In genomic region chr1:63897556-63897955, GRCm38 (mm10) we compare ENCODE assay signal across 14 mouse cellular contexts.
"Had no signal": no experiment of that assay in that cellular context is flagged by ENCODE, and none has a peak within 500 bp of the region (broad histone marks: within the 10 kb centered on the region; RNA-seq: fewer than 3 reads in every experiment).

No protein-coding gene starts in this region.

- DNase-seq: kidney, adult 18-20 months; kidney, adult 9 months; kidney, postnatal 14 days; kidney, postnatal 4 days; liver, postnatal 0 days; lung, embryonic 14.5 days; lung, postnatal 36 days; midbrain, embryonic 14.5 days; right cerebral cortex, postnatal 14 days; right cerebral cortex, postnatal 4 days; thymus, adult 2 months; thymus, postnatal 14 days; thymus, postnatal 4 days had no signal

- ATAC-seq: liver, postnatal 0 days; lung, postnatal 0 days had no signal
